Mouse (Mus musculus) limb, embryonic 10.5 days (tissue): ENCODE data around the gene 2410004B18Rik. TPM values are rescaled to one million over a fixed set of nuclear protein-coding genes. Genes with fewer than 3 reads are reported as not detected.
A peak's percentile ranks its signal among the peaks of the same experiment; 100 is the strongest.

Source experiments
- DNase-seq: peaks from one replicate; pipeline ENCODE4 v3.0.0-alpha.2; 2017; ENCODE audit warnings: low spot score
- H3K27ac ChIP-seq: fragments of 300-500 bp; sonication (generic); 2 replicates; pipeline ENCODE4 v1.5.1; 2016; ENCODE audit warnings: mild to moderate bottlenecking
- H3K27me3 ChIP-seq: fragments of 300-500 bp; sonication (generic); 2 replicates; pipeline ENCODE4 v1.6.1; 2016; ENCODE audit warnings: low read depth, mild to moderate bottlenecking; ENCODE audit not compliant: poor library complexity, severe bottlenecking
- H3K36me3 ChIP-seq: fragments of 300-500 bp; sonication (generic); 2 replicates; pipeline ENCODE4 v1.6.1; 2016; ENCODE audit warnings: mild to moderate bottlenecking, moderate library complexity
- H3K4me1 ChIP-seq: fragments of 300-500 bp; sonication (generic); 2 replicates; pipeline ENCODE4 v1.6.1; 2016
- H3K4me3 ChIP-seq: fragments of 300-500 bp; sonication (generic); 2 replicates; pipeline ENCODE4 v1.5.1; 2016; ENCODE audit warnings: mild to moderate bottlenecking, moderate library complexity
- H3K9me3 ChIP-seq: fragments of 300-500 bp; sonication (generic); replicated peaks from 2 replicates; pipeline ENCODE4 v1.6.1; 2016; ENCODE audit warnings: mild to moderate bottlenecking
- WGBS: fragments of 180-500 bp; shearing (Covaris S2); methylation state at CpG from one replicate; pipeline ENCODE4 v1.1.7; 2016; 5-methylcytosine and 5-hydroxymethylcytosine counted together
- polyA plus RNA-seq: library from polyadenylated mRNA; unstranded; fragments of >200 nt; fragmentation: Nextera tagmentation; extraction: Ambion mirVana; gene quantifications from 2 replicates; pipeline ENCODE4 v1.2.1, GENCODE M21; 2016

Gene 2410004B18Rik
- polyA plus RNA-seq, 1 experiment from 2014 or later: 52.4 TPM

DNA sequence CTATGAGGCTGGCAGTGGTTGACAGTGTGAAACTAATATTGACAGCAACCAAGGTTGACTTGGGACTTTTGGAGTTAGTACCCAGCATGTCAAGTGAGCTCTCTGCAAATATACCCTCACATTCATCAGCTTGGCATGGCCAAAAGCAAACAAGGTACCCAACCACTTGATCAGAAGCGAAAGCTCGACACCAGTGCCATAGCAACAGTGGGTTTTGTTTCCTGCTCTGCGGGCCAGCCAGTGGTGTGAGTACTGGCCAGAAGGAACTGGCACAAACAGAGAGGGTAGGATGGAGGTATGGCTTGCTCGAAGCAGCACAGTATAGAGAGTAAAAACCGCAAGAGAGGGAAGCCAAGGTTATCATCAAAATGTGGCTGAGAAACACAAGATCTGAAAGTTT, 21.4 kb upstream of the 2410004B18Rik start:
- no peaks in the 10 kb centered on the region for H3K4me1 ChIP-seq
- H3K9me3 ChIP-seq: no peaks in the 10 kb centered on the region
- no peak overlapping the region for H3K27ac ChIP-seq
- H3K27me3 ChIP-seq: no peaks in the 10 kb centered on the region
- 92% methylated on average over 5 of the region's 5 CpGs for WGBS
- no peak for DNase-seq
- H3K4me3 ChIP-seq: no peak overlapping the region
- no peaks in the 10 kb centered on the region for H3K36me3 ChIP-seq

DNA sequence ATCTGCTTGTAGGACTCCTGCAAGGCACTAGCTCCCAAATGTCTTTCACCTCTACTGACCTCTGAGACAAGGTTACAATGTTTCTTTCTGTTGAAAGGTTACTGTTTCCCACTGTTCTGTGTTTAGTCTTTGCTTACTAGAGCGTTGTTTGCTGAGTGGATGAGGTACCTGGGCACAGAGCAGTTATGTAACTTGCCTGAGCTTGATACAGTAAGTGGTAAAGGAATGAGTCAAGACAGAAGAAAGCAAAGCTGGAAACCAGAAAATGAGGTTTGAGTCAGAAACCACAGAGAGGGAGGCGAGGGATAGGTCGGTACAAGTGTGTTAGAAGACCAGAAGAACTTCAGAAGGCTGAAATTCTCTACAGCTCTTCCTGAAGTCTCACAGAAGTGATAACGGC, 21.0 kb upstream of the 2410004B18Rik start:
- WGBS: 88% methylated on average over 4 of the region's 4 CpGs
- H3K4me1 ChIP-seq: no peaks in the 10 kb centered on the region

DNA sequence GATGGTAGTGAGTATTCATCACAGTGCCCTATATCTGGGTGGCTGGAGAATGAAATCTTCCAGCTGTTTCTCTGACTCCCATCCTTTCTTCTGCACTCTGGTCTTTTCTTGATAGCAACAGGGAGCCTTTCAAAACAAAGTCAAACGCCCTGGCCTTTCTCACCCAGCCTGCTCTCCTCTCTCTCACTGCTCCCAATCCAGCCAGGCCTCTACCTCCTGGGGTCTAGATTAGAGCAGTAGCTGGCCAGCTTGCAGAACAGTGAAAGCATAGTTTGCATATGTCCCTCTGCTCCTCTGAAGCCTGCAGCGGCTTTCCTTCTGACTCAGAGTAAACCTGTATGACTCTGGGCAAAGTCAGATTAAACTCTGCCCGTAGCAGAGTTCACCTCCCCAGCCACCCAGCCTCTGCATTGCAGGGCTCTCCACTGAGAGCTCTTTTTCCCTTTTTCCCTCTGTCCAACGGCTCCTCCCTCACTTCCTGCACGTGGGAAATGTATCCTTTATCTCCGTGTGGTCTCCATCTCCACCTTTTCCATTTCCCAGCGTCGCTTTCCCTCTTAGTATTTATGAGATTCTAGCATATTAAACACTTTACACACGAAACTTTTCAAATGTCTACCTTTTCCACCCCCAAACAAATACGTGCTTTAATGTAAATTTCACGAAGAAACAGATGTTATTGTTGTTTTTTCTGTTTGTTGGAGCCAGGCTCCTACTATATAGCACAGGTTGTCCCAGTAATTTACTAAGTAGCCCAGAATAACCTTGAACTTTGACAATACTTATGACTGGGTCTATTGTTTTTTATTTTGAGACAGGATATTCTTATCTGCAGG, 15.6 kb upstream of the 2410004B18Rik start, which contains the start of gene Bcl10:
TSS of gene Bcl10 (plus strand) at position 786 of the 836 bp plus-strand sequence.
- Histone ChIP-seq H3K4me3 (peak within 1 kb of the TSS; percentile 95), H3K9me3 (no peaks in the 10 kb centered on the region), H3K27ac (peak within 1 kb of the TSS; percentile 82), H3K36me3 (no peaks in the 10 kb centered on the region), H3K4me1 (peaks cover 26% of the 10 kb centered on the region), H3K27me3 (no peaks in the 10 kb centered on the region)
- 34% methylated on average over 11 of the region's 11 CpGs for WGBS
- DNase-seq: no peak

More for the DNA sequence above, 21.0 kb upstream of the 2410004B18Rik start:
- no peak for DNase-seq
- H3K36me3 ChIP-seq: no peaks in the 10 kb centered on the region
- H3K27me3 ChIP-seq: no peaks in the 10 kb centered on the region
- no peak overlapping the region for H3K27ac ChIP-seq
- no peak overlapping the region for H3K4me3 ChIP-seq
- H3K9me3 ChIP-seq: no peaks in the 10 kb centered on the region

DNA sequence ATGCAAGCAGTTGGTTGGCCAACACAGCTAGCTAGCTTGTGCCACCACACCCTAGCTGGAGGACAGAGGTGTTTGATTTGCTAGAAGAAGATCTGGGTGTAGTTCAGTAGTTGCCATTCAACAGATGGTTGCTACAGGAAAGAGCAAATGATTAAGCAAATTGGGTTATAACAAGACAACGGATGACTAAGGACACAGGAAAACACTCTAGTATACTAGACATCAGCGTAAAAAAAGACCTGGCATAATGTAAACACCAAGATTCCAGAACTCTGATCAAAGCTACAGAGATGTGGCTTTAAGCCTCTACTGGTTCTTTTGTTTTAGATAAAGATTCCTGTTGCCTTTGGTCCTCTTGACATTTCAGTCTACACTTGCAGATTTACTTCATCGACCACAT, 14.8 kb upstream of the 2410004B18Rik start:
- Histone ChIP-seq H3K4me1 (peaks cover 26% of the 10 kb centered on the region), H3K9me3 (no peaks in the 10 kb centered on the region), H3K36me3 (peaks cover 7% of the 10 kb centered on the region), H3K27me3 (no peaks in the 10 kb centered on the region), H3K4me3 (no peak overlapping the region), H3K27ac (peak overlapping the region; percentile 82; the same call in 1 of the 2 replicates)
- DNase-seq: no peak
- WGBS: 57% methylated on average over 3 of the region's 3 CpGs

DNA sequence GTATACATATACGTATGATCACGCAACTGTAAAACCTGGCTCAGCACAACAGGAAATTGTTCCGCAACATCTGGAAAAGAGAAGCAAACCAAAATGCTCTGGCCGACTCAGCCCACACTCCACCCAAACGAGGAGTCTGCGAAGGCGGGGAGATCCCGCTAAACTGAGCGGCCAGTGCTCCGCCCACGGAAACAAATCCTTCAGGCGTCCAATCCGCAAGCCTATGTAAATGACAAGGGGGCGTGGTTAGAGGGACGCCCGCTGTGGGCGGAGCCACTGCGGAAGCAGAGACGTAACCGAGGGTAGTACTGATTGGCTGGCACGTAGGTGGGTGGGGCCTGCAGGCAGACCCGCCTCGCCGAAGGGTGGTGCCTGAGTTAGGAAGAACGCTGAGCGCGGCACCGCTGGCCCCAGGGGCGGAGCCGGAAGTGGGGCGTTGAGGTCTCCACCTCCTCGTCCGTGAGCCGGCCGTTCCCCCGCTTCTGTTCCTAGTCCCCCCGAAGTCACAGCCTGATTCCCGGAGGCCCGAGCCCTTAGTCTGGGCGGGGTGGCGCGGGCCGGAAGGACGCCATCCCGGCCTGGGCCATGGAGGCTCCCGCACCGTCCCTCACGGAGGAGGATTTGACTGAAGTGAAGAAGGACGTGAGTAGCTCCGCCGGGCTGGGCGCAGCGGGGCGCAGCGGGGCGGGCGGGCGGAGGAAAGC, 13.8 kb upstream of the 2410004B18Rik start:
- under 1% methylated on average over 58 of the region's 58 CpGs for WGBS
- peak; percentile 97 for DNase-seq
- H3K27me3 ChIP-seq: no peaks in the 10 kb centered on the region
- peaks cover 14% of the 10 kb centered on the region for H3K36me3 ChIP-seq
- H3K27ac ChIP-seq: peak overlapping the region; percentile 93
- H3K4me3 ChIP-seq: peak overlapping the region; percentile 95
- peaks cover 30% of the 10 kb centered on the region for H3K4me1 ChIP-seq
- H3K9me3 ChIP-seq: no peaks in the 10 kb centered on the region

DNA sequence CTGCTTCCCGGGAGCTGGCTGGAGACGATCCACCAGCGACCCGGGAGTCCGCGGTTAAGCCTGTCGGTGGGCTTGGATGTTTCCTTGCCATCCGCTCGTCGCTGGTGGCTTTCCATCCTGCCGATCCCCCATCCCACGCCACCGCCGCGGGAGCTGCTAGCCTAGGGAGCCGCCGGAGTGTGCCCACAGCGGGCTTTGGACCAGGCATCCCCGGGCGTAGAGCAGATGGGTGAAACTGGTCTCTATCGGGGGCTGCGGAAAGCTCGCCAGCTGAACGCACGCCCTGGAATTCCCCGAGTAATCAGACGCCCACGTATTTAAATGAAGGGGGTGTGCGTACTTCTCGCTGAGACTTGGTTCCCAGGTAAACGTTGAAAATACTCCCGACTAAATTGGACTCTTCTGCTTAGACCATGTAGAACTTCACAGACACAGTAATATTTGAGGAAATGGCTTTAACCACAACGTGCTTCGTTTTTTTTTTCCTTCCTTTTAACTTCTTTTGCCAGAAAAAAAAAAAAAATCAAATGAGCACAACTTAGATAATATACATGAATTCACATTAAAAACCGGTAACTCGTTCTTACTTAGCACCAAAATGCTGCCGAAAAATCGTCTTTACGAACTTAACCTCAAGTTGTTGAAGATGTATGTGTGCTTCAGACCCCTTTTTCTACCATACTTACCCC, 13.0 kb upstream of the 2410004B18Rik start:
- no peak for DNase-seq
- Histone ChIP-seq H3K36me3 (peaks cover 15% of the 10 kb centered on the region), H3K9me3 (no peaks in the 10 kb centered on the region), H3K4me1 (peaks cover 37% of the 10 kb centered on the region), H3K27me3 (no peaks in the 10 kb centered on the region), H3K27ac (peak overlapping the region; percentile 93), H3K4me3 (peak overlapping the region; percentile 95)
- 5% methylated on average over 39 of the region's 39 CpGs for WGBS

DNA sequence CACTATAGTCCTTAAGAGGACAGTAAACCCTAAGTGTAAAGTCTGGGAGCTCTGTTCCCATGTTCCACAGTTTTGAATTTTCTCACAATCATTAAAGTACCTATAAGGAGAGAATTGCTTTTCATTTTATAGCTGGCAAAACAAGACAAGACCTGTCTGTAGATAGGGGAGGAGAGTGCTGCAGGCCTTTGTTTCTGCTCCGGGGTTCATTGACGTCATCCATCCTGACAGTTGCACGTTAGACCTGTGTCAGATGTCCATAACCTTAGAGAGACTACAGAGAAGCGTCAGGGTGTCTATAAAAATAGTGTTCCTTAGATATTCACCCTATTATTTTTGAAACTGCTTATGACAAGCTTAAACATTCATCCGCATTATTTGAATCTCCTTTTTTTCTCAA, 12.3 kb upstream of the 2410004B18Rik start:
- WGBS: 83% methylated on average over 5 of the region's 5 CpGs
- Histone ChIP-seq H3K27ac (no peak overlapping the region), H3K36me3 (peaks cover 17% of the 10 kb centered on the region), H3K4me3 (peak overlapping the region; percentile 95), H3K4me1 (peaks cover 45% of the 10 kb centered on the region), H3K27me3 (no peaks in the 10 kb centered on the region), H3K9me3 (no peaks in the 10 kb centered on the region)
- no peak for DNase-seq

DNA sequence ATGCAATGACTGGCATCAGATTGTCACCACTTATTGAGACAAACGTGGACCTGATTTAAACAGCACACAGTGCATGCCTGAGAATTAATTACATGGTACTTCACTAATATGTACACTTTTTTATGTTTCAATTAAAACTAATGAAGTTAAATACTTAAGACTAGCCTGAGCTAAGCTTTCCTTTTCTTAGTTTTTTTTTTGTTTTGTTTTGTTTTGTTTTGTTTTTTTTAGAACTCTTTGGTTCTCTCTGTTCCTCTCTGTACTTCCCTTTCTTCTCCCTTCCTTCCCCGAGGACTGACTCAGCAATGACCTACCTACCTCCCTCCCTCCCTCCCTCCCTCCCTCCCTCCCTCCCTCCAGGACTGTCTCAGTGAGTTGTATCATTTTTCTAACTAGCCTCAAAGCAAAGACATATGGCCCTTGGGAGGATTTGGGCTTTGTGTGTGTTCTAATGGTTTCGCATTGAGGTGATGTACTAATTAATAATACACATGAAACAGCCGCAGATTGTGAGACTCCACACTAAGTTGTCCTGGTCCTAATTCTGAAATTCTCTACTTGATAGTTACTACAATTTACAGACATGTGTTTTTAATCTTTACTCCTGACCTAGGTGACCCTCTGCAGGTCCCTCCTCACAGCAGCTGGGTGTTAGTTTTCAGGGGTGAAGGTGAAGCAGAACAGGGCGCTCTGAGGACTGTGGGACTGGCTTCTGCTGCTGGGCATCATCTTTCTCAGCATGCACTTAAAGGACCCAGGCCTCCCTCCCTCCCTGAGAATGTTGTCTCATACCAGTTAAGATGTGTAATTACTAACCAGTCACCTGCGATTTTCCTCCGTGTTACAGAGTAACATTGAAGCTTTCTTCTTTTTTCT, 8.1 kb upstream of the 2410004B18Rik start:
- no peak overlapping the region for H3K4me3 ChIP-seq
- peaks cover 32% of the 10 kb centered on the region for H3K4me1 ChIP-seq
- H3K9me3 ChIP-seq: no peaks in the 10 kb centered on the region
- WGBS: 29% methylated on average over 7 of the region's 7 CpGs
- H3K27ac ChIP-seq: no peak overlapping the region
- no peaks in the 10 kb centered on the region for H3K27me3 ChIP-seq
- DNase-seq: peak; percentile 50
- peaks cover 56% of the 10 kb centered on the region for H3K36me3 ChIP-seq

DNA sequence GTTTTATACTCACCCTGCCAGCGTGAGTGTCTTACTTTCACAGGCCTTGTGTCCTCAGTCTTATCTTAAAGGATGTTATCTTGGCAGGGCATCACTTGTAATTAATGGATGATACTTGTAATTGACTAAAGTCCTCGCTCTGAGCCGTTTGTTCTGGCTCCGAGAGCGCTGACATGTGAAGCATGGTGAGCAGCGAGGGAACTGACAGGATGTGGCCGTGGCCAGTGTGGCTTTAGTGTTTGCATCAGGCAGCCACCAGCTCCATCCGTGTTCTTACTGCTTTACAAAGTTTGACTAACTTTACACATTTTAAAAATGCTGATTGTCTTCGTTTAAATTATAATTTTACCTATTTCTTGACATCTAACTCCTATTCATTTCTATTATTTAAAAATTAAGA, 4.0 kb upstream of the 2410004B18Rik start:
- 76% methylated on average over 9 of the region's 9 CpGs for WGBS
- Histone ChIP-seq H3K4me1 (peaks cover 28% of the 10 kb centered on the region), H3K9me3 (no peaks in the 10 kb centered on the region), H3K36me3 (peaks cover 43% of the 10 kb centered on the region), H3K4me3 (no peak overlapping the region), H3K27me3 (no peaks in the 10 kb centered on the region), H3K27ac (no peak overlapping the region)
- no peak for DNase-seq

DNA sequence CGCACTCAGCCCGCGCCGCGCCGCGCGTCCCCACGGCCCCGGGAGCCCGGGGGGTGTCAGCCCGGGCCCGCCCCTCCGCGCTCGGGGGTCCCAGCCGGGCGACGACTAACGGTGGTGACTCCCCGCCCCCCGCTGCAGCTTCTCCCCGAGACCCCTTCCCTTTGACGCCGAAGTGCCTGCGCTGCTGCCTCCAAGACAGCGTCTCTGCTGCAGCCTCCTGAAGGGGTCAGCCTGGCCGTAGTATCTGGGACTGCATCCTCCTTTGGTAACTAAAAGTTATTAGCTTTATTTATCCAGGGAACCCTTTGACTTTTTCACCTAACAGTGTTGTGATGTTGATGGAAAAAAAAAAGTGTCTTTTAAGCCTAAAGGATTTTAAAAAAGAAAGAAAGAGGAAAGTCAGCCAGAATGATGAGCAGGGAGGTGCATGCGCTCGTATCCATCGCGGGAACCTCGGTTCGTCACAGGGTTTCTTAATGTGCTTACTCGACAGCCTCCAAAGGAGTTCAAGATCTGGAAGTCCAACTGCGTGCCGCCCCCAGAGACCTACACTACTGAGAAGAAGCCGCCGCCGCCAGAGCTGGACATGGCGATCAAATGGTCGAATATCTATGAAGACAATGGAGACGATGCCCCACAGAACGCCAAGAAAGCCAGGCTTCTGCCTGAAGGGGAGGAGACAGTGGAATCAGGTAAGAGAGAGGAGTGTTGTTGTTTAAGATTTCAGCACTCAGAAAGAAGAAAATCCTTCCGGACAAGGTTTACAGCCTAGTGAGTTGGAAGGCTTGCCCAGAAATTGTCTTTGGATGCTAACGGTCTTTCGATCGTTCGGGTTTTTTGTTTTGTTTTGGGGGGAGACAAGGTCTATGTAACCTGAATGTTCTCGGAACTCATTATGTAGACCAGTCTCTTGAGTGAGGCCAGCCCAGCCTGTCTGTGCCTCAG, 863 bp downstream of the 2410004B18Rik start:
- WGBS: 24% methylated on average over 44 of the region's 50 CpGs
- no peak for DNase-seq
- H3K9me3 ChIP-seq: no peaks in the 10 kb centered on the region
- H3K27me3 ChIP-seq: no peaks in the 10 kb centered on the region
- peak overlapping the region; percentile 87 for H3K27ac ChIP-seq
- peaks cover 48% of the 10 kb centered on the region for H3K36me3 ChIP-seq
- peaks cover 21% of the 10 kb centered on the region for H3K4me1 ChIP-seq
- H3K4me3 ChIP-seq: peak overlapping the region; percentile 97

DNA sequence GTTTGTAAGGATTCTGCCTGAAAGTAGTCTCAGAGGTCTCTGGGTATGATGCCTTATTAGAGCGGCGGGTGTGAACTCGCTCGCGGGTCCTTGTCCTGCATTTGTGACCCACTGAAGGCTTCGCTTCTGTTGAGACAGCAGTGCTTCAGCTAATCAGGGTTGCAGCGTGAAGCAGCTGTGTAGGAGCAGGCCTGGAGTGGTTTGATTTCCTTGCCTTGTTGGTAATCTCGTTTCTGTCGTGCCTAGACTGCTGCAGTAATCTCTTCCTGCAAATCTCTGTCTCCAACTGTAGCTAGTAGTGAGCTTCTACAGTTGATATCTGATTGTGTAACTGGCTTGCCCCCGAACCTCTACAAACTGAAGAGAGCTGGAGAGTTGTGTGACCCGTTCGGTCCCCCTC, 1.6 kb downstream of the 2410004B18Rik start:
- Histone ChIP-seq H3K9me3 (no peaks in the 10 kb centered on the region), H3K4me3 (peak overlapping the region; percentile 97), H3K36me3 (peaks cover 51% of the 10 kb centered on the region), H3K4me1 (peaks cover 21% of the 10 kb centered on the region), H3K27ac (no peak overlapping the region), H3K27me3 (no peaks in the 10 kb centered on the region)
- WGBS: 90% methylated on average over 12 of the region's 12 CpGs
- no peak for DNase-seq
